Mouse (Mus musculus) embryonic fibroblast, embryonic 13.5 days (primary cell): ENCODE data around the gene Dcaf15. TPM values are rescaled to one million over a fixed set of nuclear protein-coding genes. Genes with fewer than 3 reads are reported as not detected.

Source experiments
- H3K27ac ChIP-seq: 2 replicates; pipeline ENCODE4 v1.5.1; 2012; ENCODE audit warnings: low read length, control low read depth, inconsistent platforms; ENCODE audit not compliant: insufficient read depth
- H3K4me1 ChIP-seq: 2 replicates; pipeline ENCODE4 v1.6.1; 2011; ENCODE audit warnings: low read length; ENCODE audit not compliant: control insufficient read depth, insufficient read depth
- H3K4me3 ChIP-seq: 2 replicates; pipeline ENCODE4 v1.5.1; 2011; ENCODE audit warnings: mild to moderate bottlenecking, control low read depth, low read length; ENCODE audit not compliant: insufficient read depth
- CTCF ChIP-seq: IDR thresholded peaks from 2 replicates; pipeline ENCODE4 v1.5.1; 2011; ENCODE audit warnings: mild to moderate bottlenecking, control low read depth, low read length, moderate library complexity, borderline replicate concordance; ENCODE audit not compliant: insufficient read depth
- POLR2A ChIP-seq: IDR thresholded peaks from 2 replicates; pipeline ENCODE4 v1.6.1; 2011; ENCODE audit warnings: low read depth, mild to moderate bottlenecking, control low read depth, low read length, moderate library complexity
- polyA plus RNA-seq: library from polyadenylated mRNA; stranded (reverse); fragments of >200 nt; gene quantifications from 2 replicates; pipeline ENCODE4 v1.2.4, GENCODE M21; 2011; ENCODE audit warnings: low read depth; ENCODE audit not compliant: missing spikeins, insufficient read length

The Dcaf15 gene
- polyA plus RNA-seq, 1 experiment, result 20.4 TPM

GRCm38 (mm10) chr8:84130806-84131205 lies 26.2 kb upstream of the Dcaf15 start:
- Histone ChIP-seq H3K27ac (no peak overlapping the region), H3K4me3 (no peak overlapping the region), H3K4me1 (peaks cover 6% of the 10 kb centered on the region; the same call in 1 of the 2 replicates)
- no peak for TF ChIP-seq POLR2A
- no peak for TF ChIP-seq CTCF

GRCm38 (mm10) chr8:84128277-84128676 lies 23.7 kb upstream of the Dcaf15 start:
- Histone ChIP-seq H3K27ac (no peak overlapping the region), H3K4me1 (peaks cover 10% of the 10 kb centered on the region), H3K4me3 (no peak overlapping the region)
- no peak for TF ChIP-seq CTCF
- TF ChIP-seq POLR2A, result no peak

- Histone ChIP-seq H3K27ac (no peak overlapping the region), H3K4me1 (peaks cover 10% of the 10 kb centered on the region), H3K4me3 (no peak overlapping the region)
- TF ChIP-seq CTCF, result no peak
- no peak for TF ChIP-seq POLR2A
Measured at GRCm38 (mm10) chr8:84127202-84127901, 22.8 kb upstream of the Dcaf15 start.

GRCm38 (mm10) chr8:84126742-84127141 lies 22.2 kb upstream of the Dcaf15 start:
- Histone ChIP-seq H3K4me3 (no peak overlapping the region), H3K27ac (no peak overlapping the region), H3K4me1 (peaks cover 10% of the 10 kb centered on the region)
- no peak for TF ChIP-seq CTCF
- TF ChIP-seq POLR2A, result no peak

- Histone ChIP-seq H3K4me1 (peaks cover 10% of the 10 kb centered on the region), H3K27ac (peak within 1 kb of the TSS; percentile 66), H3K4me3 (no peak within 1 kb of the TSS)
- TF ChIP-seq POLR2A (peak; percentile 45; the same call in 1 of the 2 replicates), CTCF (no peak)
Measured at GRCm38 (mm10) chr8:84125656-84126055, 21.1 kb upstream of the Dcaf15 start, which contains the start of gene Podnl1. Gene Podnl1, plus strand, starts transcription at chr8:84125989.

GRCm38 (mm10) chr8:84122151-84122550 lies 17.6 kb upstream of the Dcaf15 start:
- H3K4me3 ChIP-seq, result no peak overlapping the region
- H3K4me1 ChIP-seq, result peaks cover 10% of the 10 kb centered on the region
- H3K27ac ChIP-seq, result peak overlapping the region; percentile 88
- TF ChIP-seq CTCF (no peak), POLR2A (no peak)

- no peaks in the 10 kb centered on the region for H3K4me1 ChIP-seq
- TF ChIP-seq POLR2A (no peak), CTCF (no peak)
- H3K4me3 ChIP-seq, result no peak overlapping the region
- H3K27ac ChIP-seq, result no peak overlapping the region
Measured at GRCm38 (mm10) chr8:84115646-84116045, 11.1 kb upstream of the Dcaf15 start.

GRCm38 (mm10) chr8:84106216-84107040 lies 1.9 kb upstream of the Dcaf15 start:
- Histone ChIP-seq H3K4me3 (no peak overlapping the region), H3K4me1 (peaks cover 3% of the 10 kb centered on the region; the same call in 1 of the 2 replicates), H3K27ac (no peak overlapping the region)
- TF ChIP-seq POLR2A (no peak), CTCF (no peak)

- no peak overlapping the region for H3K4me3 ChIP-seq
- no peak overlapping the region for H3K27ac ChIP-seq
- H3K4me1 ChIP-seq, result peaks cover 3% of the 10 kb centered on the region; the same call in 1 of the 2 replicates
- no peak for TF ChIP-seq CTCF
- no peak for TF ChIP-seq POLR2A
Measured at GRCm38 (mm10) chr8:84105676-84106075, 1.1 kb upstream of the Dcaf15 start.

- Histone ChIP-seq H3K4me3 (peak overlapping the region; percentile 79), H3K4me1 (peaks cover 3% of the 10 kb centered on the region; the same call in 1 of the 2 replicates), H3K27ac (no peak overlapping the region)
- TF ChIP-seq CTCF (0 out of 2 replicates have a peak, but pooled peaks have one; percentile 5), POLR2A (peak; percentile 60)
Measured at GRCm38 (mm10) chr8:84104221-84104620, 347 bp downstream of the Dcaf15 start.
